Mouse (Mus musculus) myocyte (in vitro differentiated cells): ENCODE measurements around the gene Xrra1. TPM values are rescaled to one million over a fixed set of nuclear protein-coding genes. Genes with fewer than 3 reads are reported as not detected.

ENCODE experiments used
- H3K27me3 ChIP-seq: one replicate; pipeline ENCODE4 v1.6.1; 2011; ENCODE audit not compliant: control insufficient read depth, insufficient read depth, insufficient read length
- H3K36me3 ChIP-seq: one replicate; pipeline ENCODE4 v1.6.1; 2011; ENCODE audit not compliant: control insufficient read depth, insufficient read depth
- H3K4me2 ChIP-seq: one replicate; pipeline ENCODE4 v1.6.1; 2011; ENCODE audit warnings: low read depth, control low read depth
- H3K4me3 ChIP-seq: one replicate; pipeline ENCODE4 v1.5.1; 2011; ENCODE audit warnings: mild to moderate bottlenecking, control low read depth, moderate library complexity
- H3K79me2 ChIP-seq: one replicate; pipeline ENCODE4 v1.6.1; 2011; ENCODE audit not compliant: control insufficient read depth, insufficient read depth
- H3ac ChIP-seq: one replicate; pipeline ENCODE4 v1.6.1; 2011; ENCODE audit not compliant: control insufficient read depth, insufficient read length
- CEBPB ChIP-seq: IDR thresholded peaks from 2 replicates; pipeline ENCODE4 v1.6.1; 2011; ENCODE audit warnings: mild to moderate bottlenecking, moderate library complexity; ENCODE audit not compliant: poor library complexity, insufficient read depth, severe bottlenecking
- E2F4 ChIP-seq: IDR thresholded peaks from one replicate; pipeline ENCODE4 v1.6.1; 2011; ENCODE audit warnings: mild to moderate bottlenecking, control low read depth, moderate library complexity; ENCODE audit not compliant: insufficient read depth
- MAX ChIP-seq: IDR thresholded peaks from one replicate; pipeline ENCODE4 v1.6.1; 2011; ENCODE audit warnings: low read depth, mild to moderate bottlenecking, control low read depth
- MYOD1 ChIP-seq, 3 experiments: IDR thresholded peaks; one replicate each; pipeline ENCODE4 v1.6.1; 2011; ENCODE audit warnings: control low read depth in 2 of 3, low read depth in 2 of 3, mild to moderate bottlenecking in 2 of 3, moderate library complexity in 1 of 3; ENCODE audit not compliant: insufficient read length in 2 of 3, control insufficient read depth in 1 of 3
- MYOG ChIP-seq, 3 experiments: IDR thresholded peaks; one replicate each; pipeline ENCODE4 v1.6.1; 2011; ENCODE audit warnings: control low read depth in 2 of 3, low read depth in 2 of 3, mild to moderate bottlenecking in 2 of 3; ENCODE audit not compliant: insufficient read length in 2 of 3, control insufficient read depth in 1 of 3, insufficient read depth in 1 of 3
- POLR2A ChIP-seq: IDR thresholded peaks from one replicate; pipeline ENCODE4 v1.6.1; 2011; ENCODE audit warnings: low read depth, mild to moderate bottlenecking, control low read depth, moderate library complexity; ENCODE audit not compliant: insufficient read length
- POLR2AphosphoS2 ChIP-seq: IDR thresholded peaks from one replicate; pipeline ENCODE4 v1.6.1; 2011; ENCODE audit warnings: low read depth, control low read depth; ENCODE audit not compliant: insufficient read length
- REST ChIP-seq: IDR thresholded peaks from one replicate; pipeline ENCODE4 v1.6.1; 2011; ENCODE audit warnings: mild to moderate bottlenecking, control low read depth, moderate library complexity; ENCODE audit not compliant: insufficient read depth, insufficient read length
- SRF ChIP-seq: IDR thresholded peaks from one replicate; pipeline ENCODE4 v1.6.1; 2011; ENCODE audit warnings: low read depth; ENCODE audit not compliant: control insufficient read depth, insufficient read length
- TCF12 ChIP-seq: IDR thresholded peaks from one replicate; pipeline ENCODE4 v1.6.1; 2011; ENCODE audit warnings: mild to moderate bottlenecking, control low read depth; ENCODE audit not compliant: poor library complexity, insufficient read depth, severe bottlenecking
- TCF3 ChIP-seq: IDR thresholded peaks from one replicate; pipeline ENCODE4 v1.6.1; 2011; ENCODE audit warnings: low read depth, control low read depth; ENCODE audit not compliant: insufficient read length
- USF1 ChIP-seq: IDR thresholded peaks from one replicate; pipeline ENCODE4 v1.6.1; 2011; ENCODE audit warnings: low read depth, mild to moderate bottlenecking, control low read depth, moderate library complexity
- polyA plus RNA-seq: library from polyadenylated mRNA; unstranded; fragments of >200 nt; fragmentation: generic; extraction: Trizol; gene quantifications from one replicate; pipeline ENCODE4 v1.2.1, GENCODE M21; 2012; ENCODE audit warnings: missing spikeins

Xrra1 gene
- polyA plus RNA-seq, 1 experiment, result 0.31 TPM

- H3K4me2 ChIP-seq, result no peak overlapping the region
- no peaks in the 10 kb centered on the region for H3K79me2 ChIP-seq
- no peaks in the 10 kb centered on the region for H3K27me3 ChIP-seq
- H3K4me3 ChIP-seq, result no peak overlapping the region
- TF ChIP-seq CEBPB (no peak), E2F4 (no peak), TCF3 (no peak), POLR2AphosphoS2 (no peak), SRF (no peak), MAX (no peak), TCF12 (no peak), POLR2A (no peak), MYOG (IDR thresholded peaks at IDR 0.05; ENCODE audit: control insufficient read depth in 1 of 3, insufficient read depth in 1 of 3, insufficient read length in 2 of 3, low read depth in 2 of 3) (no peak), USF1 (no peak), MYOD1 (IDR thresholded peaks at IDR 0.05; ENCODE audit: control insufficient read depth in 1 of 3, insufficient read length in 2 of 3, low read depth in 2 of 3) (no peak), REST (no peak)
- H3K36me3 ChIP-seq, result no peaks in the 10 kb centered on the region
- H3ac ChIP-seq, result no peak overlapping the region
These were observed 32.8 kb upstream of the Xrra1 start for GRCm38 (mm10) chr7:99826096-99826495.

- Histone ChIP-seq H3K4me2 (peak within 1 kb of the TSS; percentile 90), H3K36me3 (no peaks in the 10 kb centered on the region), H3K27me3 (no peaks in the 10 kb centered on the region), H3ac (no peak within 1 kb of the TSS), H3K79me2 (no peaks in the 10 kb centered on the region), H3K4me3 (peak within 1 kb of the TSS; percentile 26)
- TF ChIP-seq POLR2A (peak; percentile 80), POLR2AphosphoS2 (peak; percentile 56), E2F4 (no peak), MYOG (IDR thresholded peaks at IDR 0.05; ENCODE audit: control insufficient read depth in 1 of 3, insufficient read depth in 1 of 3, insufficient read length in 2 of 3, low read depth in 2 of 3) (no peak)
These were observed 30.8 kb upstream of the Xrra1 start, which contains the start of gene Neu3 for GRCm38 (mm10) chr7:99828083-99828570. Gene Neu3, minus strand, starts transcription at chr7:99828417.

GRCm38 (mm10) chr7:99833115-99833845 is 25.6 kb upstream of the Xrra1 start:
- Histone ChIP-seq H3K79me2 (no peaks in the 10 kb centered on the region), H3ac (no peak overlapping the region), H3K27me3 (no peaks in the 10 kb centered on the region), H3K4me3 (no peak overlapping the region), H3K4me2 (no peak overlapping the region), H3K36me3 (peaks cover 7% of the 10 kb centered on the region)
- TF ChIP-seq USF1 (no peak), POLR2A (no peak), REST (no peak), CEBPB (no peak), POLR2AphosphoS2 (no peak), MAX (no peak), TCF3 (no peak), SRF (no peak), MYOG (IDR thresholded peaks at IDR 0.05; ENCODE audit: control insufficient read depth in 1 of 3, insufficient read depth in 1 of 3, insufficient read length in 2 of 3, low read depth in 2 of 3) (no peak), TCF12 (no peak)

GRCm38 (mm10) chr7:99833846-99834222 is 25.1 kb upstream of the Xrra1 start:
- no peak overlapping the region for H3ac ChIP-seq
- peaks cover 13% of the 10 kb centered on the region for H3K36me3 ChIP-seq
- H3K27me3 ChIP-seq, result no peaks in the 10 kb centered on the region
- no peak for TF ChIP-seq CEBPB
- no peak for TF ChIP-seq TCF12
- no peak for TF ChIP-seq REST
- no peak for TF ChIP-seq SRF
- TF ChIP-seq MAX, result no peak
- TF ChIP-seq E2F4, result no peak
- no peak for TF ChIP-seq POLR2A
- no peak for TF ChIP-seq MYOD1 (IDR thresholded peaks at IDR 0.05; ENCODE audit: control insufficient read depth in 1 of 3, insufficient read length in 2 of 3, low read depth in 2 of 3)
- no peak for TF ChIP-seq USF1
- TF ChIP-seq MYOG (IDR thresholded peaks at IDR 0.05; ENCODE audit: control insufficient read depth in 1 of 3, insufficient read depth in 1 of 3, insufficient read length in 2 of 3, low read depth in 2 of 3), result no peak
- no peak for TF ChIP-seq POLR2AphosphoS2
- no peak for TF ChIP-seq TCF3
- H3K79me2 ChIP-seq, result no peaks in the 10 kb centered on the region
- no peak overlapping the region for H3K4me3 ChIP-seq
- H3K4me2 ChIP-seq, result no peak overlapping the region
